Mouse (Mus musculus) inflammation-experienced regulatory T-cells (primary cell): ENCODE measurements around the gene Rnps1. TPM values are rescaled to one million over a fixed set of nuclear protein-coding genes. Genes with fewer than 3 reads are reported as not detected.

ENCODE experiments used
- polyA plus RNA-seq, 2 experiments: library from polyadenylated mRNA; unstranded; fragments of 100-300 nt; shearing (Covaris generic); gene quantifications; one replicate each; pipeline ENCODE4 v1.2.1; 2017

Gene Rnps1
- polyA plus RNA-seq = 100 to 1,000 TPM; 167 to 196 TPM

GRCm38 (mm10) chr17:24414230-24414976 is at the start of gene Rnps1:
Gene Rnps1, plus strand, starts transcription at chr17:24414565.

DNA sequence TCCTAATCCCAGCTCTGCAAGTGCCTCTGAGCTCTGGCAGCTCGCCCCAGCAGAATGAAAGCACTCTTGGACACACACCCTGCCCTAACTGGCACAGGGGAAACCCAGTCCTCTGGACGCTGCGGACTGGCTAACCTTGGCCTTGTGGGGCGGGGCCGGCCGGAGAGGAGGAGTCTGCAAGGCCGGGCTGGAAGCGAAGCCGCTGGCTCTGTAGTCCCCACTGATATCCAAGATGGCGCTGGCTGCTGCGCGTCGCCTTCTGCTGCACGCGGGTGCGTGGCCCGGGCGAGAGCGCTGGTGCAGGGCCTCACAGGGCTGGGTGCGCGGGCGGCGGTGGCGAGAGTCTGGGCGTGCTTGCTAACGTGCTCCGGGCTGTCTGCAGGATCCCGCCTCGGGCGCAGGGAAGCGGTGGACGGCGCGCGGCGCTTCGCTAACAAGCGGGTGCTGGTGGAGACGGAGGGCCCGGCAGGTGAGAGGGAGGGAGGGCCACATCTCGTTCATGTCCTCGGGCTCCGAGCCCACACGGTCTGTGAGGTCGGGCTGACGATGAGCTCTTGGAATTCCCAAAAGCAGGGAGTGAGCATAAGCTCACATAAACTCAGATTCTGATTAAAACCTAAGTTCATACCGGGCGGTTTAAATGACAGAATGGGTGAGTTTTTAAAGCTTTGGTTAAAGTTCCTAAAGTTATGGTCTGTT is 12.3 kb downstream of the Rnps1 start, which contains the start of gene Eci1:
Gene Eci1 (plus strand): TSS at position 171 of the 699 bp plus-strand sequence.

GRCm38 (mm10) chr17:24442632-24443155 is 28.3 kb downstream of the Rnps1 start, which contains the start of gene Dnase1l2:
Gene Dnase1l2, minus strand, starts transcription at chr17:24443105.

GRCm38 (mm10) chr17:24469910-24470602 is 55.7 kb downstream of the Rnps1 start, which contains the start of the genes E4f1 and Pgp:
Gene E4f1, minus strand, starts transcription at chr17:24470313.
Gene Pgp, plus strand, starts transcription at chr17:24470392.

GRCm38 (mm10) chr17:24473612-24474275 is 59.4 kb downstream of the Rnps1 start, which contains the start of gene Bricd5:
Gene Bricd5, plus strand, starts transcription at chr17:24473884.

Other genes starting within 250 kb of the Rnps1 start
- 100 to 1,000 TPM; 291 to 333 TPM for gene Atp6v0c, start 244.9 kb upstream of the Rnps1 start, polyA plus RNA-seq
- 1 to 10 TPM in 1 of 2 experiments, under 1 TPM in 1; 0.75 to 4.4 TPM for gene Tbc1d24, start 209.0 kb upstream of the Rnps1 start, polyA plus RNA-seq
- gene Ntn3, start 205.0 kb upstream of the Rnps1 start, polyA plus RNA-seq = under 1 TPM; 0.07 to 0.84 TPM
- 1 to 10 TPM; 4.0 to 5.1 TPM for gene Tedc2, start 193.7 kb upstream of the Rnps1 start, polyA plus RNA-seq
- gene Ccnf, start 163.1 kb upstream of the Rnps1 start, polyA plus RNA-seq = 1 to 10 TPM in 1 of 2 experiments, under 1 TPM in 1; 0.71 to 2.7 TPM
- gene Abca17, start 63.5 kb upstream of the Rnps1 start, polyA plus RNA-seq = under 1 TPM; 0.20 to 0.24 TPM
- 10 to 100 TPM; 28.9 to 30.9 TPM for gene Abca3, start 62.6 kb upstream of the Rnps1 start, polyA plus RNA-seq
- gene Eci1, start 12.1 kb downstream of the Rnps1 start, polyA plus RNA-seq = 100 to 1,000 TPM in 1 of 2 experiments, 10 to 100 TPM in 1; 73.6 to 103 TPM
- 10 to 100 TPM in 1 of 2 experiments, 1 to 10 TPM in 1; 4.8 to 10.4 TPM for gene Dnase1l2, start 28.5 kb downstream of the Rnps1 start, polyA plus RNA-seq
- 100 to 1,000 TPM; 101 to 133 TPM for gene E4f1, start 55.7 kb downstream of the Rnps1 start, polyA plus RNA-seq
- gene Pgp, start 55.8 kb downstream of the Rnps1 start, polyA plus RNA-seq = 10 to 100 TPM; 40.5 to 44.7 TPM
- under 1 TPM in 1 of 2 experiments, not detected in 1; 0.55 TPM for gene Bricd5, start 59.3 kb downstream of the Rnps1 start, polyA plus RNA-seq
- gene Mlst8, start 64.5 kb downstream of the Rnps1 start, polyA plus RNA-seq = 10 to 100 TPM; 20.4 to 29.8 TPM
- gene Caskin1, start 74.0 kb downstream of the Rnps1 start, polyA plus RNA-seq = 1 to 10 TPM in 1 of 2 experiments, under 1 TPM in 1; 0.68 to 6.5 TPM
- gene Traf7, start 113.4 kb downstream of the Rnps1 start, polyA plus RNA-seq = 10 to 100 TPM; 71.3 to 72.8 TPM
- 1 to 10 TPM; 5.4 to 9.0 TPM for gene Rab26, start 119.6 kb downstream of the Rnps1 start, polyA plus RNA-seq
- gene Pkd1, start 135.3 kb downstream of the Rnps1 start, polyA plus RNA-seq = 10 to 100 TPM; 42.0 to 67.1 TPM
- 10 to 100 TPM; 46.6 to 49.7 TPM for gene Tsc2, start 218.1 kb downstream of the Rnps1 start, polyA plus RNA-seq
- gene Nthl1, start 218.1 kb downstream of the Rnps1 start, polyA plus RNA-seq = 1 to 10 TPM; 5.8 to 8.3 TPM
- under 1 TPM in 1 of 2 experiments, not detected in 1; 0.68 TPM for gene Slc9a3r2, start 235.8 kb downstream of the Rnps1 start, polyA plus RNA-seq
- not detected for gene Npw, start 243.9 kb downstream of the Rnps1 start, polyA plus RNA-seq